Mouse (Mus musculus) layer of hippocampus, postnatal 25 days (tissue): Measurements from ENCODE around the gene Bcorl1. TPM values are rescaled to one million over a fixed set of nuclear protein-coding genes. Genes with fewer than 3 reads are reported as not detected.
"Not testable (repeated sequence)": the region's sequence is repeated elsewhere in the genome, so short reads cannot be mapped to it uniquely, and the experiment has no call there.

ENCODE experiments used
- DNase-seq, 2 experiments: peaks; one replicate each; pipeline ENCODE4 v3.0.0; 2022; ENCODE audit warnings: mixed read lengths in 2 of 2, low spot score in 1 of 2; ENCODE audit errors: extremely low spot score in 1 of 2
- total RNA-seq, 2 experiments: library from RNA; stranded (reverse); gene quantifications; 2 replicates each; pipeline ENCODE4 v1.2.3; 2021

Gene Bcorl1
- total RNA-seq, 2 experiments from 2014 or later: 15.2 to 19.3 TPM

DNA sequence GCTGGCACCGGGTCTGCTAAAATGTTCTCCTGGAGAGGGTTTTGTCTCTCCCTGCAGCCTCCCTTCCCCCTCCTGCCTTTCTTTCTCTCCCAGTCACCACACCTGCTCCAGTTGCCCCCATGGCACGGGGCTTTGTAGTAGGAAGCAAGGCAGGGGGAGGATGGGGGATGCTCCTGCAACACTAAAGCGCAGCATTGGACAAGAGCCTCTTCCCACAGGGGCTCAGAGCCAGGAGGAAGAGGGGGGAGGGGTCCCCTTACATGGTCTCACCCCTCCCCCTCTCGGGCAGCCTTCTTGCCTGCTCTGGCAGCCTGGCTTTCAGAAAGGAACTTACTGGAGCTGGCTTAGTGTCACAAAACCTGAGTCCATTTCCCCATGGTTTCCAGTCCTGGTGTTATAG lies 44.8 kb downstream of the Bcorl1 start:
- DNase-seq: no peak

DNA sequence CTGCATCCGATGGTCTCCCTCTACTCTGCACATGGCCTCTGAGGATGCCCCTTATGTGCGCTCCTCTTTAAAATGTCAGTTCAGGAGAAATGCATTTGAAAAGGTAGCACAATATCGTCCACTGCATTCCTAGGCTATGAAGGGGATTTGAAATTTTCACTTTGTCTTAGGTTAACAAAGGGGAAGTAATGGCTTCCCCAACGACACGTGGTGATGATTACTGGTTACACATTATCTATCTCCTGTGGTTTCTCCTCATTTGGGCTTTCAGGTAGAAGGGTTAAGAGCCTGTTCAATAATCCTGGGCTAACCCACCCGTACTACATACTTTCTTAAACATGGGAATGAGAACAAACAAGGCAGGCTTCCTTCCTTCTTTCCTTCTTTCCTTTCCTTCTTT lies 48.2 kb downstream of the Bcorl1 start:
- no peak for DNase-seq

DNA sequence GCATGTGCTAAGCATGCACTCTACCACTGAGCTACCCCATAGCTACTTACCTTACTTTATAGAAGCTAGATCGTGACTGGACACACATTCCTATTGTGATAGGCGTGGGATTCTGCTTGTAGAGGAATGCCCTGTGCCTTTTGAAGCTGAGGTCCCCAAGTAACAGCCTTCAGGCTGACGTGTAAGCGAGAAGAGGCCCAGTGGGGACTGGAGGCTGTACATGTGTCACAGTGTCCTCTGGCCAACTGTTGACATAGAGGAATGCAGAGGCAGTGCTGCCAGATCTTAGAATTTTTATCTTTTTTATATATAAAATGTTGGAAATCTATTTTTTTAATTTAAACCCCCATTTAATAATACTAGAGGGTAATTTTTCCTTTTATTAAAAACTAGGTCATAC lies 58.8 kb downstream of the Bcorl1 start:
- no peak for DNase-seq

DNA sequence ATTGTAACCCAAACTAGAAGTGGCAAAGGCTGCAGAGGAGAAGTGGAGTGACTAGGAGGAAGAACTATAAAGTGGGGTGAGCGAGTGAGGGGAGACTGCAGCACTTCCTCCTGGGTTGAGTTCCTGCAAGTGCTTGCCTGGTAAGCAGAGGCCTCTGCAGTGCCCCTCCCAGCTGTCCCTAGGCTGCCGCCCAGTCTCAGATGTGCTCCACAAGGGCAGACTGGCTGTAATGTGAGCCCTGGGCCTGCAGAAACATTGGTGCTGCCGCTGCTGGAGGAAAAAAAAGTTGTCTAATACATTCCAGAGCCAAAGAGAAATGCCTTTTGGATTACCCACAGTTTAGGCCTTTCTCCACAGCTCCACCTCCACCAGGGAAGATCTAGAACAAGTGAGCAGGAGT lies 64.0 kb downstream of the Bcorl1 start:
- DNase-seq: no peak

DNA sequence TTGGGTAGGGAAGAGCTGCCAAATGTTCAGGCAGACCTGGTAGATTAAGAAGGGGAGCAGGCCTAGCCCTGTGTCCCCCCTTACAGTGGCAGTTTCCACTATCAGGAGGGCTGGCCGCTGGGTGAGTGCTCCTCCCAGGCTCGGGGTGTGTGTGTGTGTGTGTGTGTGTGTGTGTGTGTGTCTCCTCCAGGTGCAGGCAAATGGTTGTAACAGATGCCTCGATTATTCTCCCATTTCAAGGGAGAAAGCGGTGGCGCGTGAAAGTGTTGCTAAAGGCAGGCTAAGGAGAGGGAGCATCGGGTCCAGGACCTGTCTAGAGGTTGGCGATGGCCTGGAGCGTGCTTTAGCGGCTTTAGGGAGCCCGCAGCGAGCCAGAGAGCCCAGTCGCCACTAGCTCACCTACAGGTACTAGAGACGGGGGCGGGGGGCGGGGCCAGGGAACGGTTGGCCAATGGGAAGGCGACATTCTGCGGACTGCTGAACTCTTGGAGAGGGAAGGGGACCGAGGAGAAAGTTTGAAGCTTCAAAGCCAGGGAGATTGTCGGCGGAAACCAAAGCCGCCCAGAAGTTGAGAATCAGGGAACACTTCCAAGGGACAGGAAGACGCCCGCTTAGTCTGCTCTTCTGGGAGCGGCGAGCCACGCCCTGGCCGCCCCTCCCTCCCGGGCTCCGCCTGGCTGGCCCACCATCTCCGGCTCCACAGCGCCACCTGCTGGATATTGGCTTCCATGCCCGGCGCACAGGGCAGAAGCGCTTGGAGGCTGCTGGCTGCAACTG lies 68.6 kb downstream of the Bcorl1 start:
- DNase-seq: peak; percentile 79 to 91

DNA sequence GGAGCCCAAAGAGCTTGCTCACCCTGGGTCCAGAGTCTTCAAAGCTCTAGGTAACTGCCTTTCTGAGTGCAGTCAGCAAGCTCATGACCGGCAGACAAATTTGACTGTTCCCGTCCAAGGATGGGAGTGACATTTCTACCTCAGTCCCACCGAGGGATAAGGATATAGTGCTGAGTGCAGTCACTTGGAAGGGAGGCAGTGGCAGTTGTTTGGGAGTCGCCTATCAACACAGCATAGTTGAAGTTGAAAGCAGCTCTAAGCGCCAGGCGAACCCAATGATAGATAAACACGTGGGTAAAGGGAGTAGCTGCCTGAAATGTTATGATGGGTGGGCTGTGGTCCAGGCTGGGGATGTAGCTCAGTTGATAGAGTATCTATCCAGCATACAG lies 69.2 kb downstream of the Bcorl1 start:
- no peak for DNase-seq

DNA sequence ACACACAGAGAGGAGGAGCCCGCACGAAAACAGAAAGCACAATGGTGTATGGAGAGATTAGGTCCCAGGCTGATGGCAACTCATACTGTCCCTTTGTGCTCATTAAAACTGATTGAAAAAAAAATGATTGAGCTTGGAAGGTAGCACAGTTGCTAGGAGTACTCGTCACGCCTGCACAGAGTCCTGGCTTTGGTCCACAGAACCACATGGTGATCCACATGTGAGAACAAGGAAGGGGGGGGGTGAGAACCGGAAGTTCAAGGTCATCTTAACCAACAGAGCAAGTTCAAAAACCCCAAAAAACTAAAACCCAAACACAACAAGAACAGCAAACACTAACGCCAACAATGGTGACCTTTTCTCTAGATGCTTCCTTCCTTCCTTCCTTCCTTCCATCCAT lies 71.5 kb downstream of the Bcorl1 start:
- DNase-seq: no peak

DNA sequence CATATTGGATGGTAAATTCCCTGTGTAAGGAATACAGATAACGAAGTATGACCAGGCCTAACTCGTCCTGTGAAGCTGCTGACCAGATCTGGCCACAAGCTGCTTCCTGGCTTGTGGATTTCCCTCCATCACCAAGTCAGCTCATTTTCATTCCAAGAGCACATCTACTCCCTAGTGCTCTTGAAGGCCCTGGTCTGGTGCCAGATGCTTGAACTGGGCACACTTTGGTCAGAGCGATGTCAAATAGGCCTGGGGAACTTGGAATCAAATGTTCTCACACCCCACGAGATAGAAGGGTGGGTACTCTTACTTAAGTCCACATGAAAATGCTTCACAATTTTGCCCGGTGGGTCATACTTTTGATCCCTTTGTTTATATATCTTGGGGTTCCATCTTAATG lies 73.1 kb downstream of the Bcorl1 start:
- no peak for DNase-seq

DNA sequence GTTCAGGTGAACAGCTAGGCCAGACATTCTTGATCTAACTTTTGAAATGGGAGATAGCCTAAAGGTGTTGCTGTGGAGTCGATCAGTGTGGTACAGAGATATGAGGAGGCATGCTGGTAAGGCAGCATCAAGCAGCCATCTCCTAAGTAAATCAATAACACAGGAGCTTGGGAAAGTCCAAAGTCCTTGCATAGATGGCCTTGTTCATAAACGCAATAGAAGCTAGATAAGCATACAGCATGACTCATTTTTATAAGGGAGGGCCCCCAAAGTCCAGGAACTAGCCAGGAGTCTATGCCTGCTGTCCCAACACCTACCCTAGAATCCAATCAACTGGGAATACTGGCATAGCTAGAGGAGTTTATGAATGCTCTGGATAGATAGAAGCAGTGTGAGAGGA lies 77.3 kb downstream of the Bcorl1 start:
- DNase-seq: no peak

DNA sequence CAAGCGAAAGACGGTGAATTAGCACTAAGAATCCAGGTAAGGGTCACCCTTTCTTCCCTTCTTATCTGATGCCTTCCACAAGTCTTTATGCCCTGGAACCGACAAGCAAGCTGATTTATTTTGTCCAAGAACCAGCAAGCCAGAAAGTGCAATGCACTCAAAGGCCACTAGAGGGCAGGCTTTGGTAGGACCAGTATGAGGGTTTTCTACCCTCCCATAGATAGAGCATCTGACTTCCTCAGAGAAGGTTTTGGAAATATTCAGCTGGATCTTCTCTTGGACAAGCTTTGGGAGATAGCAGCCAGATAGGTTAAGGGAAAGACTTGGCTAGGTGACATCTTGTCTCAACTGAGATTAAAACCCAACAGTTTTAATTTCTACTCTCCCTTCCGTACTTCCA lies 81.8 kb downstream of the Bcorl1 start:
- peak; percentile 25 to 64 for DNase-seq

DNA sequence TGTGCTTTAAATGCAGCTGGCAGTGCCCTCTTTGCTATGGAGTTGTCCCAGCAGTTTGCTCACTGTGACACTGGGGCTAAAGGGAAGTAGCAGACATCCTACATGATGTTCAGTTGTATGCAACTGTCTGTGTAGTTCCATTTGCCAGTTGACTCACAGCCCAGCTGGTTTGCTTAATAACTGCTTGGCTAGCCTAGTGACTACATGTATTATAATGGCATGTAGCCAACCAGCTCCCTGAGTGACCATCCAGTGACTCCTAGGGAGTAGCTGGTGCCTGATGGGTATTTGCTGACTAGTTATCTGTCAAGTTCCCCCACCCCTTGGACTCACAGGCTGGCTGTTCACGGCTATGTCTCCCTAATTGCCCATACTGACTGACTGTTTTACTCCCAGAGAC lies 82.5 kb downstream of the Bcorl1 start:
- no peak for DNase-seq

DNA sequence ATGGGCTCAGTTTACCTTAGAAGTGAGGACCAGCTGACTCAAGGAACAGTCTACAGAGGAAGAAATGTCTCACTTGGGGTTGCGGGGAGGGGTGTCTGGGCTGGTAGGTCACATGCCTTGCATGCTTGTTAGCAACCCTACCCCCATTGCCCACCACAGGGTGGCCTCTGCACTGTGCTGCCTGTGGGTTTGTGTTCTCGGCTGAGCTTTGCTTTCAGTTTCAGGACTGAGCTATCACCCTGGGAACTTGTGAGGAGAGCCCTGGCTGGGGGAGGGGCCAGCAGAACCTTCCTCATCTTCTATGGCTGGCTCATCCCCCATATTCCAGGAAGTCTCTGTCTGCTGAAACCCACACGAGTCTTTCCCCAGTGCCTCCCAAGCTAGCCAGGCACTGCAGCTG lies 83.4 kb downstream of the Bcorl1 start:
- DNase-seq: no peak

DNA sequence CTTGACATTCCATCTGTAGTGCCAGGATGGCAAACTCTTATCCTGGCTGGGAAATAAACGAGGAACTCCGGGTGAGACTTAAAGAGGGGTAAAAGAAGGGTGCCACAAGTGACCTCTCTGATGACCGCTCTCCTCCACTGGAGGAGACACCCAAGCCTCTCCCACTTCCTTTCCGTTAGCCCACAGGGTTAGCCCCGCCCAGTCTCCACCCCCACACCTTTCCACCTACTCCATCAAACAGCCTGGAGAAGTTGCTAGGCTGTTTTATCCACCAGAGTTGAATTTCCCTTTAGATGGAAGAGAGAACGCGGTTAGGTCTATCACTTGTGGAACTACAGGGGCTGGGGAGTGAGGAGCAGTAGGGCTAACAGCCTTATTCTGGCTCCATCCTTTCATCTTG lies 84.1 kb downstream of the Bcorl1 start:
- DNase-seq: no peak

DNA sequence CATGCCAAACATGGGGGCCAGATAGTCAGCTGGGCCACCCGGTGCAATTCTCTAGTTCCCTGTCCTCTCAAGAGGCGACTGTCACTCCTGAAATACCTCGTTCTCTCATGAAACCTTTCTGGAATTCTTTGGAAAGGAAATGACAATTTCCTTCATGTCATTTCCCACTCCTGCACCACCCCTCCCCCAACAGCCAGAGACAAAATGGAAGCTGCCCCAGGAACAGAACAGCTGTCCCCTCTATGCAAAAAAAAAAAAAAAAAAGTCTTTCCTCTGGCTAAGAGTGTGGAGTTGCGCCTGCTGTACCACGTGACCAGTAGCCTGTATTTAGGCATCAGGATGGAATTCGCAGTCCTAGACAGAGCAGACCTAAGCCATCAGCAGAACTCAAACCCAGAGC lies 87.1 kb downstream of the Bcorl1 start:
- DNase-seq: no peak

DNA sequence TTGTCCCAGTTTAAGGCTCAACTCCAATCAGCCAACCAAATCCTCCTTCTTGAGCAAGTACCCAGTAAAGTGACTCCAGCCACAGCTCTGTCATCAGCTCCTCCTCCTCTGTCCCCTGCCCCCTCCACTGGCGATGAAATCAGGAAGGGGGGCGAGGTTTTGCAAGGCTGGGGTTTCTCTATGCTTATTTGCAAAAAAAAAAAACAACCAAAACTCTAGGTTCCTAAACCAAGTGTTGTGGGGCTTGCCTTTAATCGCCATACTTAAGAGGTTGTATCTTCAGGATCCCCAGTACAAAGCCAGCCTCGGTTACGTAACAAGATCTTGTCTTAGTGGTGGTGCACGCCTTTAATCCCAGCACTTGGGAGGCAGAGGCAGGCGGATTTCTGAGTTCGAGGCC lies 87.5 kb downstream of the Bcorl1 start:
- DNase-seq: no peak

DNA sequence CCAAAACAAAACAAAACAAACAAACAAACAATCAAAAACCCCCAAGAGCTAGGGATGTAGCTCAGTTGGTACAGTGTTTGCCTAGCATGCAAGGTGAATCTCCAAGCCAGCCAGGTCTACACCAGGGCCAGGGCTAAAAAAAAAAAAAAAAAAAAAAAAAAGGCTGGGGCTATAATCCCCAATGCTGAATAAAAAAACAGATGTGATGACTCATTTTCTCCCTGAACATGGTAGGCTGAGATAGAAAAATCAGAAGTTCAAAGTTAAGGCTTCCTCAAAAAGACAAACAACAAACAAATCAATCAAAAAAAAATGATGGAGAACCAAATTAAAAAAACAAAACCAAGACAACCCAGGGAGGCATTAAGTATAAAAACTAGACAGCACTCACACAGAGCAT lies 87.9 kb downstream of the Bcorl1 start:
- DNase-seq: no peak

DNA sequence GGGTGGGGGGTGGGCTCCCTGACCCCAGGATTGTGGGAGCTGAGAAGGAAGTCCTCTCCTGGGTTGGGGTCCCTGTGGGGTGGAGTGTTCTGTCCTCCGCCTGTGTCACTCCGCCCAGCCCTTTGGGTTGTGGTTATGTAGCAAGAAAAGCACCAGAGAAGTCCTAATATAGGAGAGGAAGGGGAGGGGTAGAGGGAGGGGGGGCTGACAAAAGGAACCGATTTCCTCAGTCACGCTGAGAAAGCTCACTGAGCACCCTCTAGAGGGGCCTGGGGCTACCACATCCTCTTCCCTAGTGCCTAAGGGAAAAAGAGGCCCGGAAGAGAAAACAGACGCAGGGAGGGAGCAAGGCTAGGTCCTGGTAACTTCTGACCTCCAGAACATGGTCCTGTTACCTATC lies 88.4 kb downstream of the Bcorl1 start:
- DNase-seq: no peak

DNA sequence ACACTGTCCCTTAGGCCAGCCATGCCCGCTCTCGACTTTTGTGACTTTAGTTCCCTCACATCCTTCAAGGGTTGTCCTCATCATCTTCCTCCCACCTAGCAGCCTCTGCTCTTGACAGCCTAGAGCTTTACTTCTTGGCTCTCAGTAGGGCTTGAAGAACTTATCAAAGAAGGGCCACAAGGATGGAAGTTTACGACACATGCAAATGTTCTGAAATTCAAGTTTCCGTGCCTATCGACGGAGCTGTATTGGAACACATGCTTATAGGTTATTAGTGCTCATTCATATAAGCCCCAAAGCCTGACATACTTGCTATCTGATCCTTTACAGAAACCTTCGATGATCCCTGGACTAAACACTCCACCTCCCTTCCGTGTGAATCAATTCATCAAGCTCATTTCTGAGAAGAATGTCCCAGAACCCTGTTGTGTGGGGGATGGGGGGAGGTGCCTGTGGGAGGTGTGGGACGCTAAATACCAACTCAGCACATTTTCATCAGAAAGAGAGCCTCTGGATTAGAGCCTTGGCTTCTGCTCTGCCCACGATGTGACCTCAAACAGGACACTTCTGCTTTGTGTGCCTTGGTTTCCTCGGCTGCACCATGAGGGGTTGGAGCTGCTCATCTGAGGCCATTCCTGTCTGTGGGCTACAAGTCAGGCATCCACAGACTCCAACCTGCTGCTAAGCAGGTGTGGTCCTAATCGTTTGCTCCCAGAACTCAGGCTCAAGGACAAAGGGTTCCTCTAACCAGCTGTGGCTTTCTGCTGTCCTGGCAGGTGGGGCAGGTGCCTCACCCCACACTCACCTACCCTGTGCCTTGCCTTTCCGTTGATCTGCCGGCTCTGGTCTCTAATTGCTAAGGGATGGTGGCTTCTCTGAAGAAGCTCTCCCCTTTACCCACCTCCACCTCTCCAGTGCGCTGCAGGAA lies 91.7 kb downstream of the Bcorl1 start:
- no peak for DNase-seq

DNA sequence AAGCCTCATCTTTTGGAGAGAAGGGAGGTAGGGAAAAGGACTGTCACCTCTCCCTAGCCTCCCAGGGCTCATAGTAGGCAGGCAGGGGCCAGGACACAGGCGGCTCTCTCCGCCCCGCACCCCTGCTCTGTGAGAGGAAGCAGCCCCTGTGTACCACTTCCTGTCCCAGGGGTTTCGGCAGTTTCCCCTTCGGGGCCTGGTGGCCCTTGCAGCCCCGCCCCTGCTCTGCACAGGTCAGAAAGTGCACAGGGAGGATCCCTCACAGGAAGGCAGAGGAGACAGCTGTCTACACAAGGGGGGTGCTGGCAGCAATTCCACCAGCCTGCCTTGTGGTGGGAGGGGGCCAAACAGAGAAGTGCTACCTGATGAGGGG lies 92.4 kb downstream of the Bcorl1 start:
- DNase-seq: no peak

DNA sequence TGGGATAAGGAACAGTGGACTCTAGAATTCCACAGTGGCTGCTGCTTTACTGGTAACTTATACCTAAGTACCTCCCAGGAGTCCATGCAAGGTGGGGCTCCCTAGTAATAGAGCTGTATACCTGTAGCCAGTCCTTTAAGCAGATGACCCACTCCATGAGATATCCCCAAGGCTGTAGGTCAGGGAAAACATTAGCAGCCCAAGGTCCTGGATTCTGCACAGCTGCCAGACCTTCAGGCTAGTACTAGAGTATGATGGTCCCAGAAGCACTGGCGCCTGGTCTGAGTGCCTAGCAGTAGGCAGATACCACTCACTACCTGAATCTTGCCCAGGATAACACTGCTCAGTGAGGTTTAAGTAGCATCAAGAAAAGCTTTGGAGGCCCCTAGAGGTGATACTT lies 93.1 kb downstream of the Bcorl1 start:
- no peak for DNase-seq

DNA sequence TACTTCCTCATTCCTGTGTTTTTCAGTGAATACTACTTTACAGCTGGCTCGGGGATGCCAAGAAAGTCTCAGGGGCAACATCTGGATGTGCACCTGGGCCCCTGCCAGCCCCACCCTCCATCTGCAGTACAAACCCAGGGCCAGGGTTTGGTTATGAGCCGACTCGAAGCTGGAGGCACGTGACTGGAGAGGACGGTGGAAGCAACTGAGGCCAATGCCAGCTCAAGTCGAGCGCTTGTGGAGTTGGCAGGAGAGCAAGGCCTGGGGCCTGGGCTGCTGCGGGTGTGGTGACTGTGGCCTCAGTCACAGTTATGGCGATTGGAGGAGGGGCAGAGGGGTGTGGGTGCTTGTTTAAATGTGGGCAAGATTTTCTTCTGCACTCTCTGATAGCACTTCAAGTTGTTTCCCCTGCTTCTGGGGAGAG lies 94.3 kb downstream of the Bcorl1 start:
- DNase-seq: no peak

DNA sequence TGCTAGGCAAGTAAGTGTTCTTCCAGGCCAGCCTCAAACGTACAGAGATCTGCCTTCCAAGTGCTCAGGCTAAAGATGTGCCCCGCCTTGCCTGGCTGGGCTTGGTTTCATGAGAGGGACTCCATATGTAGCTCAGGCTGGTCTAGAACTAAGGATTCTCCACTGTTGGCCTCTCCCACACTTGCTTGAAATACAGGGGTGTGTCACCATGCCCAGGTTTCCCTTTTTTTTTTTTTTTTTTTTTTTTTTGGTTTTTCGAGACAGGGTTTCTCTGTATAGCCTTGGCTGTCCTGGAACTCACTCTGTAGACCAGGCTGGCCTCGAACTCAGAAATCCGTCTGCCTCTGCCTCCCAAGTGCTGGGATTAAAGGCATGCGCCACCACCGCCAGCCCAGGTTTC lies 94.9 kb downstream of the Bcorl1 start:
- DNase-seq: not testable (repeated sequence)
